Mouse (Mus musculus): ENCODE measurements around the gene Tsc22d4.

- no peak for TF ChIP-seq GATA1 (IDR thresholded peaks at IDR 0.05; ENCODE audit: borderline replicate concordance, low read length)
- no peak for TF ChIP-seq FLI1 (IDR thresholded peaks at IDR 0.05; ENCODE audit: low read length)
These were observed 46.0 kb downstream of the Tsc22d4 start for GRCm38 (mm10) chr5:137791553-137791952.
